Mouse (Mus musculus): ENCODE measurements around the gene Bivm. TPM values are rescaled to one million over a fixed set of nuclear protein-coding genes. Genes with fewer than 3 reads are reported as not detected.

The Bivm gene
- total and polyA plus RNA-seq, 2 experiments, result 5.1 to 7.8 TPM

DNA sequence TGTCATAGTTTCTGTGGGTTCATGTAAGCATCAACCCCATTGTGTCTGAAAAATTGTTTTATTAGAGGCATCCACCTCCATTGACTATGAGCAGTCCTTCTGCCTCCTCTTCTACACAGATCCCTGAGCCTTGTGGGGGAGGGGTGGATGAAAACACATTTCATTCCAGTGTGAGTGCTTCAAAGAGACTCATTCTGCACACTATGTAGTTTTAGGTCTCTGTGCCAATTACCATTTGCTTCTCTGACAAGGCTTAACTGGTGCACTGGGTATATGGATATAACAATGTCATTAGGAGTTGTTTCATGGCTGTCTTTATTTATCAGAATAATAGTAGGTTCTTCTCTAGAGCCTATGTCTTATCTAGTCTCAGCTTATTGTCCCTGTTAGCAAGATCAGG, 67.6 kb downstream of the Bivm start:
- no peak for TF ChIP-seq CTCF (IDR thresholded peaks at IDR 0.05; ENCODE audit: low read depth, low read length)
- TF ChIP-seq POLR2A (IDR thresholded peaks at IDR 0.05; ENCODE audit: extremely low read depth, insufficient read depth, low read length), result no peak
- Histone ChIP-seq H3K9ac (ENCODE audit: low read depth, low read length) (no peak overlapping the region), H3K27me3 (ENCODE audit: control insufficient read depth, insufficient read depth, low read length) (no peaks in the 10 kb centered on the region), H3K4me1 (ENCODE audit: control insufficient read depth, insufficient read depth, low read length) (no peaks in the 10 kb centered on the region), H3K36me3 (ENCODE audit: control insufficient read depth, insufficient read depth, low read length) (peaks cover 2% of the 10 kb centered on the region; the same call in 1 of the 2 replicates), H3K79me2 (ENCODE audit: control insufficient read depth, insufficient read depth, low read length) (no peaks in the 10 kb centered on the region), H3K27ac (replicated peaks; ENCODE audit: insufficient read depth, low read depth, low read length) (no peak overlapping the region), H3K4me3 (ENCODE audit: insufficient read depth, low read depth, low read length) (no peak overlapping the region)
- no peak for DNase-seq (ENCODE audit: extremely low read depth, low read depth, low spot score)

Other genes starting within 250 kb of the Bivm start
- 39.6 and 41.0 TPM in 2 replicates for gene Tpp2, start 185.3 kb upstream of the Bivm start, total RNA-seq (2014; rRNA removed)
- gene Tpp2, start 185.3 kb upstream of the Bivm start, polyA plus RNA-seq (2012; rRNA removed), result 3.5 and 4.1 TPM in 2 replicates
- gene Mettl21c, start 98.9 kb upstream of the Bivm start, total RNA-seq (2014; rRNA removed), result not detected in 2 replicates
- not detected in 2 replicates for gene Mettl21c, start 98.9 kb upstream of the Bivm start, polyA plus RNA-seq (2012; rRNA removed)
- 0.07 and 0.09 TPM in 2 replicates for gene Gm8251, start 57.0 kb upstream of the Bivm start, total RNA-seq (2014; rRNA removed)
- gene Gm8251, start 57.0 kb upstream of the Bivm start, polyA plus RNA-seq (2012; rRNA removed), result not detected in 2 replicates
- gene Tex30, start 16.5 kb upstream of the Bivm start, total RNA-seq (2014; rRNA removed), result 7.7 TPM in 2 replicates
- 2.0 and 3.5 TPM in 2 replicates for gene Tex30, start 16.5 kb upstream of the Bivm start, polyA plus RNA-seq (2012; rRNA removed)
- gene Kdelc1, start 149 bp upstream of the Bivm start, total RNA-seq (2014; rRNA removed), result 6.9 and 7.4 TPM in 2 replicates
- gene Kdelc1, start 149 bp upstream of the Bivm start, polyA plus RNA-seq (2012; rRNA removed), result 5.4 and 7.8 TPM in 2 replicates
- 14.3 and 14.9 TPM in 2 replicates for gene Ercc5, start 28.8 kb downstream of the Bivm start, total RNA-seq (2014; rRNA removed)
- gene Ercc5, start 28.8 kb downstream of the Bivm start, polyA plus RNA-seq (2012; rRNA removed), result 2.4 and 3.1 TPM in 2 replicates
- gene Mettl21e, start 100.0 kb downstream of the Bivm start, total RNA-seq (2014; rRNA removed), result not detected in 2 replicates
- not detected in 2 replicates for gene Mettl21e, start 100.0 kb downstream of the Bivm start, polyA plus RNA-seq (2012; rRNA removed)

Measured in liver, adult 2 months (tissue).